Mouse (Mus musculus): ENCODE measurements at regions not wholly inside any gene's neighbourhood (a gene's known extent, or its start where the extent isn't known, plus 50 kb on each side); places are given as distances from the start of the nearest gene placed in this dataset.

GRCm38 (mm10) chr1:138343451-138343850 is 69.9 kb downstream of the Atp6v1g3 start:
- Histone ChIP-seq H3K27ac (no peak overlapping the region), H3K36me3 (no peaks in the 10 kb centered on the region), H3K4me3 (no peak overlapping the region), H3K9ac (no peak overlapping the region), H3K4me1 (no peaks in the 10 kb centered on the region; the same call in 1 of the 2 replicates), H3K4me2 (replicated peaks) (no peak overlapping the region), H3K27me3 (no peaks in the 10 kb centered on the region), H3K9me3 (no peaks in the 10 kb centered on the region)
- ATAC-seq (ENCODE audit: insufficient number of reproducible peaks, insufficient read depth, low FRiP score, low TSS enrichment), result no peak
- WGBS, result 89% methylated on average over 4 of the region's 4 CpGs

GRCm38 (mm10) chr1:138344920-138345319 is 71.4 kb downstream of the Atp6v1g3 start:
- Histone ChIP-seq H3K4me3 (no peak overlapping the region), H3K9ac (no peak overlapping the region), H3K27ac (no peak overlapping the region), H3K4me1 (no peaks in the 10 kb centered on the region; the same call in 1 of the 2 replicates), H3K4me2 (replicated peaks) (no peak overlapping the region), H3K36me3 (no peaks in the 10 kb centered on the region), H3K9me3 (no peaks in the 10 kb centered on the region), H3K27me3 (no peaks in the 10 kb centered on the region)
- no peak for ATAC-seq (ENCODE audit: insufficient number of reproducible peaks, insufficient read depth, low FRiP score, low TSS enrichment)
- WGBS, result 65% methylated on average over 4 of the region's 4 CpGs

GRCm38 (mm10) chr1:138345992-138346391 is 72.5 kb downstream of the Atp6v1g3 start:
- H3K4me1 ChIP-seq, result no peaks in the 10 kb centered on the region; the same call in 1 of the 2 replicates
- no peaks in the 10 kb centered on the region for H3K9me3 ChIP-seq
- no peaks in the 10 kb centered on the region for H3K27me3 ChIP-seq
- WGBS, result 45% methylated on average over 10 of the region's 10 CpGs
- H3K27ac ChIP-seq, result no peak overlapping the region
- H3K9ac ChIP-seq, result no peak overlapping the region
- H3K36me3 ChIP-seq, result no peaks in the 10 kb centered on the region
- ATAC-seq (ENCODE audit: insufficient number of reproducible peaks, insufficient read depth, low FRiP score, low TSS enrichment), result no peak
- peak overlapping the region; percentile 30; the same call in 1 of the 2 replicates for H3K4me2 ChIP-seq (replicated peaks)
- H3K4me3 ChIP-seq, result no peak overlapping the region

- H3K4me1 ChIP-seq, result no peaks in the 10 kb centered on the region; the same call in 1 of the 2 replicates
- H3K4me3 ChIP-seq, result no peak overlapping the region
- no peak overlapping the region for H3K4me2 ChIP-seq (replicated peaks)
- H3K9me3 ChIP-seq, result no peaks in the 10 kb centered on the region
- H3K36me3 ChIP-seq, result no peaks in the 10 kb centered on the region
- no peaks in the 10 kb centered on the region for H3K27me3 ChIP-seq
- no peak overlapping the region for H3K9ac ChIP-seq
- H3K27ac ChIP-seq, result no peak overlapping the region
- 74% methylated on average over 5 of the region's 5 CpGs for WGBS
- no peak for ATAC-seq (ENCODE audit: insufficient number of reproducible peaks, insufficient read depth, low FRiP score, low TSS enrichment)
These were observed 73.4 kb downstream of the Atp6v1g3 start for GRCm38 (mm10) chr1:138346904-138347303.

GRCm38 (mm10) chr1:138348447-138348846 is 74.9 kb downstream of the Atp6v1g3 start:
- H3K9me3 ChIP-seq, result no peaks in the 10 kb centered on the region
- no peaks in the 10 kb centered on the region for H3K36me3 ChIP-seq
- H3K4me3 ChIP-seq, result no peak overlapping the region
- no peak overlapping the region for H3K9ac ChIP-seq
- H3K4me1 ChIP-seq, result no peaks in the 10 kb centered on the region; the same call in 1 of the 2 replicates
- H3K27me3 ChIP-seq, result no peaks in the 10 kb centered on the region
- no peak overlapping the region for H3K27ac ChIP-seq
- H3K4me2 ChIP-seq (replicated peaks), result no peak overlapping the region
- ATAC-seq (ENCODE audit: insufficient number of reproducible peaks, insufficient read depth, low FRiP score, low TSS enrichment), result no peak
- WGBS, result 74% methylated on average over 6 of the region's 6 CpGs

- Histone ChIP-seq H3K9me3 (no peaks in the 10 kb centered on the region), H3K4me1 (no peaks in the 10 kb centered on the region; the same call in 1 of the 2 replicates), H3K4me3 (no peak overlapping the region), H3K4me2 (replicated peaks) (no peak overlapping the region), H3K27ac (no peak overlapping the region), H3K27me3 (no peaks in the 10 kb centered on the region), H3K36me3 (no peaks in the 10 kb centered on the region), H3K9ac (no peak overlapping the region)
- WGBS, result 91% methylated on average over 2 of the region's 2 CpGs
- no peak for ATAC-seq (ENCODE audit: insufficient number of reproducible peaks, insufficient read depth, low FRiP score, low TSS enrichment)
These were observed 75.6 kb downstream of the Atp6v1g3 start for GRCm38 (mm10) chr1:138349099-138349498.

- WGBS, result 66% methylated on average over 1 of the region's 1 CpGs
- H3K36me3 ChIP-seq, result no peaks in the 10 kb centered on the region
- ATAC-seq (ENCODE audit: insufficient number of reproducible peaks, insufficient read depth, low FRiP score, low TSS enrichment), result no peak
- no peaks in the 10 kb centered on the region for H3K27me3 ChIP-seq
- H3K27ac ChIP-seq, result no peak overlapping the region
- no peak overlapping the region for H3K4me3 ChIP-seq
- no peak overlapping the region for H3K4me2 ChIP-seq (replicated peaks)
- H3K9me3 ChIP-seq, result 0 out of 2 replicates have a peak, but pooled peaks cover 4% of the 10 kb centered on the region
- no peaks in the 10 kb centered on the region for H3K4me1 ChIP-seq
- no peak overlapping the region for H3K9ac ChIP-seq
These were observed 82.9 kb downstream of the Atp6v1g3 start for GRCm38 (mm10) chr1:138356407-138356806.

GRCm38 (mm10) chr1:138362684-138363472 is 89.3 kb downstream of the Atp6v1g3 start:
- no peak overlapping the region for H3K4me2 ChIP-seq (replicated peaks)
- no peaks in the 10 kb centered on the region for H3K36me3 ChIP-seq
- 63% methylated on average over 11 of the region's 11 CpGs for WGBS
- H3K27ac ChIP-seq, result no peak overlapping the region
- H3K9ac ChIP-seq, result no peak overlapping the region
- no peak overlapping the region for H3K4me3 ChIP-seq
- no peaks in the 10 kb centered on the region for H3K4me1 ChIP-seq
- ATAC-seq (ENCODE audit: insufficient number of reproducible peaks, insufficient read depth, low FRiP score, low TSS enrichment), result no peak
- no peaks in the 10 kb centered on the region for H3K9me3 ChIP-seq
- H3K27me3 ChIP-seq, result no peaks in the 10 kb centered on the region

- Histone ChIP-seq H3K4me1 (no peaks in the 10 kb centered on the region), H3K4me2 (replicated peaks) (no peak overlapping the region), H3K36me3 (no peaks in the 10 kb centered on the region), H3K27me3 (no peaks in the 10 kb centered on the region), H3K9ac (no peak overlapping the region), H3K27ac (no peak overlapping the region), H3K4me3 (no peak overlapping the region), H3K9me3 (no peaks in the 10 kb centered on the region)
- ATAC-seq (ENCODE audit: insufficient number of reproducible peaks, insufficient read depth, low FRiP score, low TSS enrichment), result no peak
These were observed 96.5 kb downstream of the Atp6v1g3 start for GRCm38 (mm10) chr1:138369953-138370482.

GRCm38 (mm10) chr1:138371474-138371873 is 97.9 kb downstream of the Atp6v1g3 start:
- no peak for ATAC-seq (ENCODE audit: insufficient number of reproducible peaks, insufficient read depth, low FRiP score, low TSS enrichment)
- H3K27me3 ChIP-seq, result no peaks in the 10 kb centered on the region
- no peaks in the 10 kb centered on the region for H3K9me3 ChIP-seq

GRCm38 (mm10) chr1:138384146-138384545 is 110.6 kb downstream of the Atp6v1g3 start:
- WGBS, result 67% methylated on average over 3 of the region's 3 CpGs
- Histone ChIP-seq H3K36me3 (no peaks in the 10 kb centered on the region), H3K9me3 (no peaks in the 10 kb centered on the region), H3K9ac (no peak overlapping the region), H3K4me2 (replicated peaks) (no peak overlapping the region), H3K27ac (no peak overlapping the region), H3K4me3 (no peak overlapping the region), H3K4me1 (no peaks in the 10 kb centered on the region), H3K27me3 (no peaks in the 10 kb centered on the region)
- ATAC-seq (ENCODE audit: insufficient number of reproducible peaks, insufficient read depth, low FRiP score, low TSS enrichment), result no peak

More at GRCm38 (mm10) chr1:138371474-138371873, 97.9 kb downstream of the Atp6v1g3 start:
- H3K4me2 ChIP-seq (replicated peaks), result no peak overlapping the region
- H3K9ac ChIP-seq, result no peak overlapping the region
- WGBS, result 90% methylated on average over 1 of the region's 1 CpGs
- no peak overlapping the region for H3K4me3 ChIP-seq
- H3K4me1 ChIP-seq, result no peaks in the 10 kb centered on the region
- H3K36me3 ChIP-seq, result no peaks in the 10 kb centered on the region
- no peak overlapping the region for H3K27ac ChIP-seq

- Histone ChIP-seq H3K27me3 (no peaks in the 10 kb centered on the region), H3K9me3 (no peaks in the 10 kb centered on the region), H3K27ac (no peak overlapping the region), H3K4me1 (no peaks in the 10 kb centered on the region), H3K36me3 (no peaks in the 10 kb centered on the region), H3K4me2 (replicated peaks) (no peak overlapping the region), H3K9ac (no peak overlapping the region), H3K4me3 (no peak overlapping the region)
- 68% methylated on average over 19 of the region's 19 CpGs for WGBS
- ATAC-seq (ENCODE audit: insufficient number of reproducible peaks, insufficient read depth, low FRiP score, low TSS enrichment), result no peak
These were observed 111.8 kb downstream of the Atp6v1g3 start for GRCm38 (mm10) chr1:138385156-138385841.

Data from embryonic facial prominence, embryonic 12.5 days (tissue).